Mouse (Mus musculus) embryonic facial prominence, embryonic 14.5 days (tissue): ENCODE measurements around the gene Tmem86b. TPM values are rescaled to one million over a fixed set of nuclear protein-coding genes. Genes with fewer than 3 reads are reported as not detected.
"Not testable (repeated sequence)": the region's sequence is repeated elsewhere in the genome, so short reads cannot be mapped to it uniquely, and the experiment has no call there.

ENCODE experiments used
- ATAC-seq: fragments of 200-750 bp; cut with Nextera tagmentation; 2 replicates; pipeline ENCODE4 v1.8.0; 2017; ENCODE audit warnings: low read depth, moderate number of reproducible peaks, moderate TSS enrichment
- DNase-seq: peaks from one replicate; pipeline ENCODE4 v3.0.0-alpha.2; 2015; ENCODE audit warnings: low spot score
- H3K27ac ChIP-seq: fragments of 300-500 bp; sonication (generic); replicated peaks from 2 replicates; pipeline ENCODE4 v1.5.1; 2014; ENCODE audit warnings: low read depth, mild to moderate bottlenecking, low read length, moderate library complexity
- H3K27me3 ChIP-seq: fragments of 300-500 bp; sonication (generic); replicated peaks from 2 replicates; pipeline ENCODE4 v1.6.1; 2014; ENCODE audit warnings: low read length; ENCODE audit not compliant: control insufficient read depth, insufficient read depth
- H3K36me3 ChIP-seq: fragments of 300-500 bp; sonication (generic); 2 replicates; pipeline ENCODE4 v1.6.1; 2014; ENCODE audit warnings: low read length, mixed read lengths; ENCODE audit not compliant: control insufficient read depth, insufficient read depth
- H3K4me1 ChIP-seq: fragments of 300-500 bp; sonication (generic); 2 replicates; pipeline ENCODE4 v1.6.1; 2014; ENCODE audit warnings: antibody characterized with exemption, low read length; ENCODE audit not compliant: control insufficient read depth, insufficient read depth
- H3K4me2 ChIP-seq: fragments of 300-500 bp; sonication (generic); 2 replicates; pipeline ENCODE4 v1.6.1; 2014; ENCODE audit warnings: low read depth, mild to moderate bottlenecking, low read length, moderate library complexity, mixed read lengths
- H3K4me3 ChIP-seq: fragments of 300-500 bp; sonication (generic); 2 replicates; pipeline ENCODE4 v1.5.1; 2014; ENCODE audit warnings: low read depth, mild to moderate bottlenecking, low read length
- H3K9ac ChIP-seq: fragments of 300-500 bp; sonication (generic); 2 replicates; pipeline ENCODE4 v1.6.1; 2014; ENCODE audit warnings: low read depth, mild to moderate bottlenecking, low read length, moderate library complexity, mixed read lengths
- H3K9me3 ChIP-seq: fragments of 300-500 bp; sonication (generic); 2 replicates; pipeline ENCODE4 v1.6.1; 2016; ENCODE audit warnings: low read length; ENCODE audit not compliant: control insufficient read depth
- WGBS: fragments of 180-500 bp; shearing (Covaris S2); extraction: QIAGEN DNeasy Blood & Tissue Kit; methylation state at CpG from one replicate; pipeline ENCODE4 v1.1.7; 2014; 5-methylcytosine and 5-hydroxymethylcytosine counted together
- microRNA-seq: library from miRNA; unstranded; fragments of <30 nt; microRNA quantifications from one replicate; pipeline ENCODE4, GENCODE M21; 2016; ENCODE audit warnings: borderline number of aligned reads
- polyA plus RNA-seq: library from polyadenylated mRNA; unstranded; fragments of >200 nt; fragmentation: Nextera tagmentation; extraction: Ambion mirVana; gene quantifications from 2 replicates; pipeline ENCODE4 v1.2.1, GENCODE M21; 2014

Tmem86b gene
- polyA plus RNA-seq, 1 experiment from 2014 or later, result 1.0 TPM

- not testable (repeated sequence) for ATAC-seq, H3K4me2 ChIP-seq
- 76% methylated on average over 3 of the region's 3 CpGs for WGBS
Measured at GRCm38 (mm10) chr7:4581481-4581880, 49.7 kb downstream of the Tmem86b start.

More at GRCm38 (mm10) chr7:4581481-4581880, 49.7 kb downstream of the Tmem86b start:
- H3K4me3 ChIP-seq, H3K4me1 ChIP-seq, H3K27ac ChIP-seq, H3K9ac ChIP-seq, H3K27me3 ChIP-seq, H3K36me3 ChIP-seq, DNase-seq, H3K9me3 ChIP-seq: not testable (repeated sequence)

Small RNA genes within 50 kb of the gene (microRNA-seq; reads per million reads assigned to microRNA genes)
- not detected for gene Gm23577

Other genes with a start within 250 kb of the Tmem86b start
- 0.30 and 0.36 TPM in 2 replicates for gene Gp6, start 233.7 kb downstream of the Tmem86b start, polyA plus RNA-seq
- 21.6 and 23.9 TPM in 2 replicates for gene Rdh13, start 185.8 kb downstream of the Tmem86b start, polyA plus RNA-seq
- gene Eps8l1, start 170.7 kb downstream of the Tmem86b start, polyA plus RNA-seq, result 4.9 and 8.0 TPM in 2 replicates
- gene Ppp1r12c, start 129.7 kb downstream of the Tmem86b start, polyA plus RNA-seq, result 49.2 and 50.8 TPM in 2 replicates
- gene Tnnt1, start 115.0 kb downstream of the Tmem86b start, polyA plus RNA-seq, result 405 and 459 TPM in 2 replicates
- 2.6 and 3.4 TPM in 2 replicates for gene Tnni3, start 107.2 kb downstream of the Tmem86b start, polyA plus RNA-seq
- 1.2 and 1.4 TPM in 2 replicates for gene Dnaaf3, start 99.0 kb downstream of the Tmem86b start, polyA plus RNA-seq
- gene Syt5, start 83.9 kb downstream of the Tmem86b start, polyA plus RNA-seq, result 5.8 and 8.1 TPM in 2 replicates
- gene Ptprh, start 27.4 kb downstream of the Tmem86b start, polyA plus RNA-seq, result not detected in 2 replicates
- gene Ppp6r1, start 27.6 kb upstream of the Tmem86b start, polyA plus RNA-seq, result 7.1 and 7.7 TPM in 2 replicates
- 77.5 and 77.7 TPM in 2 replicates for gene Hspbp1, start 53.6 kb upstream of the Tmem86b start, polyA plus RNA-seq
- gene Brsk1, start 59.2 kb upstream of the Tmem86b start, polyA plus RNA-seq, result 1.6 and 1.8 TPM in 2 replicates
- gene Tmem150b, start 93.8 kb upstream of the Tmem86b start, polyA plus RNA-seq, result 0.11 TPM in 1 of 2 replicates, not detected in the other
- gene Kmt5c, start 108.7 kb upstream of the Tmem86b start, polyA plus RNA-seq, result 41.5 and 50.6 TPM in 2 replicates
- 36.4 and 39.6 TPM in 2 replicates for gene Cox6b2, start 121.7 kb upstream of the Tmem86b start, polyA plus RNA-seq
- not detected in 2 replicates for gene Fam71e2, start 139.9 kb upstream of the Tmem86b start, polyA plus RNA-seq
- 0.13 TPM in 1 of 2 replicates, not detected in the other for gene Il11, start 151.4 kb upstream of the Tmem86b start, polyA plus RNA-seq
- not detected in 2 replicates for gene Tmem190, start 151.5 kb upstream of the Tmem86b start, polyA plus RNA-seq
- 5.5 and 6.6 TPM in 2 replicates for gene Tmem238, start 158.2 kb upstream of the Tmem86b start, polyA plus RNA-seq
- 275 and 300 TPM in 2 replicates for gene Rpl28, start 161.5 kb upstream of the Tmem86b start, polyA plus RNA-seq
- gene Ube2s, start 181.2 kb upstream of the Tmem86b start, polyA plus RNA-seq, result 347 and 359 TPM in 2 replicates
- 0.68 and 0.76 TPM in 2 replicates for gene Shisa7, start 213.3 kb upstream of the Tmem86b start, polyA plus RNA-seq
- gene Isoc2b, start 238.8 kb upstream of the Tmem86b start, polyA plus RNA-seq, result 6.5 and 7.0 TPM in 2 replicates
- gene Isoc2a, start 245.7 kb upstream of the Tmem86b start, polyA plus RNA-seq, result 1.3 and 1.6 TPM in 2 replicates